Mouse (Mus musculus): ENCODE measurements around the gene Cox4i1. TPM values are rescaled to one million over a fixed set of nuclear protein-coding genes. Genes with fewer than 3 reads are reported as not detected.

Cox4i1 gene
- total RNA-seq, 2 experiments from 2014 or later, result 1,541 to 1,794 TPM

DNA sequence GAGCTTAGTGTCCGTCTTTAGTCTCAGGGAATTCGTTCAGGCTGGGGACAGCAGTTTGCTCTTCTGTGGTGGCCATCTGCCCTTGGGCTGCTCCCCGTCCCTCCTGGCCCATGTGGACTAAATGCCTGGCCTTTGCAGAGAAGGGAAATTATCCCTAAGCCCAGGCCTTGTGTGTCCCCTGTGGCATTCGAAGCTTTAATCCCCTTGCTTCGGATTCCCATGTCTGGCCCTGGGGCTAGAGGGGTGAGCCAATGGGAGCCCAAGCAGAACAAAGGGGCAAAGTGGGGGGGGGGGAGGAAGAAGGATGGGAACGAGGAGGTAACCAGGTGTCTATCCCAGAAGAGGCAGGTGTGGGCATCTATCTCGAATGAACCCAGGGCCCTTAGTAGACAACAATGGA, 20.5 kb upstream of the Cox4i1 start, which contains the start of gene 1190005I06Rik:
TSS of gene 1190005I06Rik (minus strand) at position 101 of the 400 bp plus-strand sequence.
- DNase-seq, result no peak
- intact Hi-C loops (cut with DNase I; ENCODE audit: low total_unique reads), result no loop called here

DNA sequence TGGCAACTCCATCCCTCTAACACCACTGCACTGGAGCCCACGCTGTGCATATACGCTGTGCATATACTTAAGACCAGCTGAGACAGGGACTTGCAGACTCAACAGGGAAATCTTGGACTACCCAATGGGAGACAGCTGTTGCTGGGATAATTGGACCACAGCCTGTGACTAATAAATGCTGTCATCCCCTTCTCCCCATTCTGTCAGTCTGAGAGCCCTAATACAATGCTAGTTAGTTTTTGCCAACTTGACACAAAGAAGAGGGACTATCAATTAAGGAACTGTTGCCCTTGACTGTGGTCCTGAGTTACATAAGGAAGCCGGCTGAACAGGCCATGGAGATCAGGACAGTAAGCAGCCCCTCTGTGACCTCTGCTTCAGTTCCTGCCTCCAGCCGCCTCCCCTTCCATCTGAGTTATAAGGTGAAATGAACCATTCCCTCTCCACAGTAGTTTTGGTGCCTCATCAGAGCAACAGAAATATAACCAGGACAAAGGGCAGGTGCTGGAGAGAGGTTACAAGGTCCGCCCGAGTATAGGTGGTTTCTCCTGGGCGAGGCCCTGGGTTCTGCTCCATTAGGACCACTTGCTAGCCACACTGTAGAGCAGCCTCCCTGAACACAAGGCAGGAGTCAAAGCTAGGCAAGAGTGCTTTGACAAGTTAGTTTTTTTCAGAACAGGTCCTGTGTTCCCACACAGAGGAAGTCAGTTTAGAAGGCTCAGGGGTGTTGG, 11.5 kb upstream of the Cox4i1 start:
- intact Hi-C loops (cut with DNase I; ENCODE audit: low total_unique reads), result no loop called here
- no peak for DNase-seq

DNA sequence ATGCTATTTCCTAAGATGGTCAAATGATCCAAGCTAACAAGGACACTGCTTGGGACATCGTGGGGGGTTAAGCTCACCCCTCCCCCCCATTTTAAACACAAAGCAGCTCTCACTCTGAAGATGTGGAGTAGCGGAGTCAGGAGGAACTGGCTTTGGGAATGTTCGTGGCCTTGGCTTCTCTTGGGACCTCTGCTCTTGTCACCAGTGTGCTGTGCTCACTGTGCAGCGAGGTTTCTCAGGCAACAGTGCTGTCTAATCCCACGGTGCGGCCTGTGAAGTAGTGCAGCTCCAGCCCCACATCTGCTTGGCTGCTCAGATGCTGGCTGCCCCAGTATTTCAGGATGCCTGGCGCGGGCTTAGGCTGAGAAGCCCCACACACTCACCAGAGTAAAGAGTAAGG, 10.6 kb upstream of the Cox4i1 start:
- intact Hi-C loops (cut with DNase I; ENCODE audit: low total_unique reads), result no loop called here
- no peak for DNase-seq

DNA sequence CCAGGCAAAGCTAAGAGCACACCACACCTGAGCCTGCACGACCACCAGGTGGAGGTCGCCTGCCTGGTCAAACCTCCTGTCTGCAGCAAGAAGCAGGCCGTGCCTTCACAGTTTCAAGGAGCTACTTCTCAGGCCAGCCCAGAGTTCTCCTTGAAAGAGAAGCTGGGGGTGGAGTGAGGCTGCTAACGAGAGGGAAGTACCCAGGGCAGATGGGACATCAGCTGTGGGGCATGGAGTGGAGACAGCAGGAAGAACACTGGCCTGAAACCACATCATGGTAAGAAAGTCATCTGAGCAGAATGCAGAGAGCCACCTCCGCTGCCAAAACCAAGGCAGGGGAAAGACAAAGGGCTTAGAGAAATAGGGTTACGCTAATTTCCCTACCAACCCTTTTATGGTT, 3.5 kb upstream of the Cox4i1 start:
- DNase-seq, result no peak

DNA sequence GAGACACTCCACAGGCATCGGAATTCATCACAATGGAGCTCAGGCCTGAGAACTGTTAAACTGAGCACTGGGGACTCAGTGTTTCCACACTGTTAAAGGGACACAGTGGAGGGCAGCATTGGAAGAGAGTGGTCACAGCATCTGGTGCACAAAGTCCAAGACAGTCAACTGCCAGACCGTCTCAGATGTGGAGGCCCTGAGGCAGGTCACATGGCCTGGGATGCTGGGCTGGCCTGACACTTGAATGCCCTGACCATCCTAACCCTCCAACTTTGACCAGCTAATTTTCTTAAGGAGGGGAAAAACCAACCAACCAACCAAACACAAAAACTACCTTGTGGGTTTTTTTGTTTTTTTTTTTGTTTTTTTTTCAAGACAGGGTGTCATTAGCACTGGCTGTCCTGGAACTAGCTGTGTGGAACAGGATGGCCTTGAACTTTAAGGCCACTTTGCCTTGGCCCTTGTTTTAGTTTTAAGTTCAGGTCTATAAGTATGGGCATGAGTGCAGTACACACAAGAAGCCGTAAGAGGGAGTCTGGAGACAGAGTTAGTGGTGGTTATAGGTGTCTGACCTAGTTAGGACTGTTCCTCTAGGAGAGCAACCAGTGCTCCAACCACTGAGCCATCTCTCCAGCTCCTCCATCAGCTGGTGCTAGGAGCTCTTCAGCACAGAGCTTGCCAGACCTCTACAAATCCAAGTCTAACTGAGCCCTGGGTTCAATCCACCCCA, 2.1 kb upstream of the Cox4i1 start:
- intact Hi-C loops (cut with DNase I; ENCODE audit: low total_unique reads), result no loop called here
- DNase-seq, result no peak

More for the DNA sequence above, 3.5 kb upstream of the Cox4i1 start:
- intact Hi-C loops (cut with DNase I; ENCODE audit: low total_unique reads), result no loop called here

DNA sequence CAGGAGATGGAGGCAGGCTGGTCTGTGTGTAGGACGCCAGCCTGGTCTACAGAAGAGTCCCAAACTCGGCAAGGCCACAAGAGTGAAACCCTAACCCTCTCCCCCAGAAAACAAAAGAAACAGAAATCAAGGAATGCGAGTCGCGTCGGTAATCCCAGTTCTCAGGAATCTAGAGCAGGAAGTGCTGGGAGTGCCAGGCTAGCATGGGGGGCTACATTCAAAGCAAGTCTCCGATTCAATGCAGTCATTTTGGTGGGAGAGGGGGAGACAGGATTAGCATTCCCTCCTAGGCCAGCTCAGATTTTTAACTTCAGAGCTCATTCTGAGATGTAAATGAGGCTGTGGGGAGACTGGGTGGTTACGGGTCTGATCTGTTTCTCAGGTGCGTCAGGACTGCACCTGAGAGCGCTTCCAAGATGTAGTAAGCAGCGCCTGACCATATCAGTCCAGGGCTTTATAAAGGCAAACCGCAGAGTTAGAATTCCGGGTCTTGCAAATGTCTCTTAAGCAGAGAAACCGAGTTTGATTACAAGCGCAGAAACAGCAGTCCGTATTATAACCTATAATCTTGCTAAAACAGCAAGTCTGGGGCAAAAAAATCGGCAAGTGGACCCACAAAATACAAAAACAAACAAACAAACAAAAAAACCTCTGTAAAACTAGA, 1.1 kb upstream of the Cox4i1 start:
- intact Hi-C loops (cut with DNase I; ENCODE audit: low total_unique reads), result no loop called here
- DNase-seq, result no peak

DNA sequence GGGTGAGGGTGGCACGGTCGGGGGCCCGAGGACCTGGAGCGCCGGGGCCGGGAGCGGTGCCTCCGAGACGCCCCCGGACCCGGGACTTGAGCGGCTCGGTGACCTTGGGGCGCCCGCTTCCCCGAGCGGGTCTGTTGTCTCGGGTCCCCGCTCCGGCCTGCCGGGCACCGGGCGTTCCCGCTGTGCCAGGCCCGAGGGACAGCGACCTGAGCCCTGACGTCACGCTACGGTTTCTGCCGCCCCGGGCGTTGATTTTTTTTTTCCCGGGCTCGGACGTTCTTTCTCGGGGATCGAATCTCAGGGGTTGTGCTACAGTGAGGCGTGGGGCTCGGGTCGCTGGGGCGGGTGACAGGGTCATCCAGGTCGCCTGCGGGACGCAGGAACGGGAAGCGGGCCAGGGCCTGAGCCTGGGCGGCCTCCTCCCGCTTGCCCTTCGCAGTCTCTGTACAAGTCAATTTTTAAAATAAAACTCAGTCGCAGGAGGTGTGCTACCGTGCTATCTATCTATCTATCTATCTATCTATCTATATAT, 418 bp downstream of the Cox4i1 start, which contains the start of gene Emc8:
TSS of gene Emc8 (minus strand) at position 200 of the 532 bp plus-strand sequence.
- peak; percentile 39 for DNase-seq

DNA sequence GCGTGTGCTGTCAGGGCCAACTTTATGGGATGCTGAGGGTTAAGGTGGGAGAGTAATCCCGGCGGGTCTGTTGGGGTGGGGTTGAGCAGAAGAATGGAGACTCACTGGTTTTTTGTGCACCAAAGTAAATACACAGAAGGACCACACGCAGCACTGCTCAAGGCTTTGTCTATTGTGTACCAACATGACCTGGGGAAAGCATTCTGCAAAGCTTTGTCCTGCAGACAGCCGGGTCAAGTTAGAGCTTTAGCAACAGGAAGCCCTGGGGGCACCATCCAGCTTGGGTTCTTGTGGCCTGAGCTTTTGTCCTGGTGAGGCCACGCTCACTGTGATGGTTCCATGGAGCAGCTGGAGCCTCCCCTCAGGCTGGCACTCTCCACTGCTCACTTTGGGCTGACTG, 3.8 kb downstream of the Cox4i1 start:
- DNase-seq, result no peak

More for the DNA sequence above, 418 bp downstream of the Cox4i1 start, which contains the start of gene Emc8:
- intact Hi-C loops (cut with DNase I; ENCODE audit: low total_unique reads), result no loop called here

DNA sequence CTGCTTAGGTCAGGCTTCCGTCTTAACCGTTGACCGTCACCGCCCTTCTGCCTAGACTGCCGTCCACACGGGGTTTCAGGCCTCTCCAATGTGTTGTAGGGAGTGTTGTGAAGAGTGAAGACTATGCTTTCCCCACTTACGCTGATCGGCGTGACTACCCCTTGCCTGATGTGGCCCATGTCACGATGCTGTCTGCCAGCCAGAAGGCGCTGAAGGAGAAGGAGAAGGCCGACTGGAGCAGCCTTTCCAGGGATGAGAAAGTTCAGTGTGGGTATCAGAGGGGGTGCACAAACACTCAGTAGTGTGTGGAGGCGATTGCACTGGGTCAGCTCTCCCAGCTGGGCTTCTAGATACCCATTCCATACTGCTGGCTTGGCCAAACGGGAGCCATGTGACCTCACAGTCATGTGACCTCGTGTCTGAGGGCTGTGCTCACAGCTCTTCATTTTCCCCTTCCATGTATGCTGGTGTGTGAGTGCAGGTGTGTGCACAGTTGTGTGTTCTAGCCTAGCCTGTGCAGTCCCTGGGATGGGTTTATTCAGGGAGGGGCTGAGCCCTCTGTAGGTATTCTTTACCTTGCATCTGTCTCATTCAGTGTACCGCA, 4.7 kb downstream of the Cox4i1 start:
- DNase-seq, result no peak
- intact Hi-C loops (cut with DNase I; ENCODE audit: low total_unique reads), result loop anchor here (10.0 kb wide), 1 partner anchor 422 kb away; no protein-coding TSS in a partner anchor

More for the DNA sequence above, 3.8 kb downstream of the Cox4i1 start:
- intact Hi-C loops (cut with DNase I; ENCODE audit: low total_unique reads), result loop anchor here (10.0 kb wide), 1 partner anchor 423 kb away; no protein-coding TSS in a partner anchor

DNA sequence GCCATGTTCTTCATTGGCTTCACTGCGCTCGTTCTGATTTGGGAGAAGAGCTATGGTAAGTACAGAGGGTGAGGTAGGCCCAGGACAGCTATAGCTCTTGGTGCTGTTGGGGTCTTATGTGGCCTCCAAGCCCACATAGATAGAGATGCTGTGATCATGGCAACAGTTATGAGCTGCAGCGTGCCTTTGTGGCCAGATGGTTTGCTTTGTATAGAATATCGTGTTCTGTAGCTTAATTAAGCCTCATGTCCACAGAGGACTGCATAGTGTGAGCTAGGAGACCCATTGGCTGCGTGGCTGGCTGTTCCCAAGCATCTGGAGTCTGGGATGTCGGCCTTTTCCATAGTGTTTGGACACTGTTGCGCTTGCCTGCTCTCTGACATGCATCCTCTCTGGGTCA, 5.3 kb downstream of the Cox4i1 start:
- no peak for DNase-seq
- intact Hi-C loops (cut with DNase I; ENCODE audit: low total_unique reads), result loop anchor here (10.0 kb wide), 1 partner anchor 422 kb away; no protein-coding TSS in a partner anchor

DNA sequence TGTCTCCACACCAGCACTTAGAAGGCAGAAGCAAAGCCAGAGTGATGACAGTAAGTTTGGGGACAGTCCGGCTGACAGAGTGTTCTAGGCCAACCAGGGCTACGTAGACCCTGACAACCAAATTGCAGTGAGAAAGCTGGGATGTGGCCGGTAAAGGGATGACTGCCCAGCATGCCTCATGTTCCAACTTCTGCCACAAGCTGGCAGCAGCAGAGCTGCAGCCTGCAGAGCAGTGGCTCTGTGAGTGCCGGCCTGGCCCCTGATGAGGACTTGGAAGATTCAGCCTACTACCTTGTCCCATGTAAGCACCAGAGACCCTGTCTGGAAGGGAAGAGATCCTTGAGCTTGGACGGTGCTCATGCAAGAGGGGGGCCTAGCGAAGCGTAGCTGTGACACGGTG, 7.7 kb downstream of the Cox4i1 start:
- intact Hi-C loops (cut with DNase I; ENCODE audit: low total_unique reads), result loop anchor here (10.0 kb wide), 1 partner anchor 419 kb away; no protein-coding TSS in a partner anchor
- no peak for DNase-seq

DNA sequence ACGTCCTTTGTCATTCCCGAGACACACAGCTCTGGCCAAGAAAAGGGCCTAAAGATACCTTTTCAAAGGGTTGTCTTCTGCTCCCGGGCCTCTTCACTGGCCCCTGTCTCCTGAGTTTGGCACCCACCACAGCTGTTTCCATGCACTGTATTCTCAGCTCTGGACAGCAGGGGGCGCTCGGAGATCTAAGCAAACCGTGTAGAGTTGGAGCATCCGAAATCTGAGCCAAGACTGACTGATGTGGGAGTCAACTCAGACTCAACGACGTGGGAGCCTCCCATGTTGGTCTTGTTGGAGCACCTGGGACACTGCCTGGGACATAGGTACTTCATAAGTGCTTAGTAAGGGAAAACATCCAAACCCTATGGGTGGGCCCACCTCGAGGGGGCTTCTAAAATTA, 10.4 kb downstream of the Cox4i1 start:
- intact Hi-C loops (cut with DNase I; ENCODE audit: low total_unique reads), result loop anchor here (10.0 kb wide), 1 partner anchor 416 kb away; no protein-coding TSS in a partner anchor
- peak; percentile 86 for DNase-seq

DNA sequence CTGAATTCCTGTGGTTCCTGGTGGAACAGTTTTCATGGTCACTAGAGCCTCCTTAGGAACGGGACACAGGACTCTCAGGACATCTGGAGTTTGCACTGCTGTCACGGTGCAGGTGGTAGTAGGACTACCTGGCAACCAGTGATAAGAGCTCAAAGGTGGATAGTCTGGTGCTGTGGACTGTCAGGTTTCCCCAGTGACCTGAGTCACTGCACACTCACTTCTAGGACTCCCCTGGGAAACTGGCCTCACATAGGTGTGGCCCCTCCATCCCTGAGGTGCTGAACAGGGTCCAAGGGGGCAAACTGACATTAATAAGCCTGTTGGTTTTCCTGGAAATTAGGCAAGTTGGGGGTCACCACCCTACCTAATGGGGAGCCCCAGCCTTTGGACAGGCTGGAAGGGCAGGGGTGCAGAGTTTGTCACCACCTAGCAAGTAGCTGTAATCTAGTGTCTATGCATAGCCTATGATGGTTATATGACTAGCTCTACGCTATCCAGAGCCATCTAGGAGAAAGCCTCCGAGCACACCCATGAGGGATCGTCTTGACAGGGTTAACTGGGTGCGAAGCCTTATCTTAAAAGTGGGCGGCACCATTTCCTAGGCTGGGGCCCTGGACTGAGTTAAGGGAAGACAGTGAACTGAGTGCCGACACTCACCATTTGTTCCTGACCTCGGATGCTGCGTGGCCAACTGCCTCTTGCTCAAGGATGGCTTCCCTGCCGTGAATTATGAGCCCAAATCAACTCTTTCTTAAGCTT, 11.8 kb downstream of the Cox4i1 start:
- no peak for DNase-seq
- intact Hi-C loops (cut with DNase I; ENCODE audit: low total_unique reads), result loop anchor here (2.0 to 10.0 kb wide), 2 partner anchors 119 to 415 kb away; no protein-coding TSS in a partner anchor

DNA sequence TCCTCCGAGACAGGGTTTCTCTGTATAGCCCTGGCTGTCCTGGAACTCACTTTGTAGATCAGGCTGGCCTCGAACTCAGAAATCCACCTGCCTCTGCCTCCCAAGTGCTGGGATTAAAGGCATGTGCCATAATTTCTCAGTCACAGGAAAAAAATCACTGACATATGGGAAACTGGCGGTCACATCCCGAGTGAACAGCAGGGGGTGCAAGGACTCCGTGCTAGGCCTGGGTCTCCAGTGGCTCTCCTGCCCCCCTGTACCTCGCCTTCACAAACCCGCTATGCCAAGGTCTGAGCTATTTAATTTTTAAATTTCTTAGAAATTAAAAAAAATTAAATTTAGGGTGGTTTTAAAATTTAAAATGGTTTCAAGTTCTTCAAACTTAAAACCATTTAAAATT, 12.4 kb downstream of the Cox4i1 start:
- peak; percentile 48 for DNase-seq
- intact Hi-C loops (cut with DNase I; ENCODE audit: low total_unique reads), result loop anchor here (2.0 kb wide), 1 partner anchor 118 kb away; no protein-coding TSS in a partner anchor

DNA sequence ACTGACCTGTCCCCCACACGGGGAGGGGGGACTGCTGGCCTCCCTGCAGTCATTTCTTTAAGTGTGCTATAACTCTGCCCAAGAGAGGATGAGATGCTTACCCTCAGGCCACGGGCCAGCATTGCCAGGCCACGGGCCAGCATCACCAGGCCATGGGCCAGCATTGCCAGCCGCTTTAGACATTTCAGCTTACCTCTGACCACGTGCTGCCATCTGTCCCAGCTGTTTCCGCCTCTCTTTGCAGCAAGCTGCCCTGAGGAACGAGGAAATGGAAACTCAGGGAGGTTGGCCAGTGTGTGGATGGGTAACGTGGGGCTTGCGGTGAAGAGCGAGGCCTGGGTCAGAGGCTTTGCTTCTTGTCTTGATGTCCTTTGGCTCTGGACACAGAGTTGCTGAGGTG, 13.1 kb downstream of the Cox4i1 start:
- intact Hi-C loops (cut with DNase I; ENCODE audit: low total_unique reads), result loop anchor here (2.0 kb wide), 1 partner anchor 118 kb away; no protein-coding TSS in a partner anchor

DNA sequence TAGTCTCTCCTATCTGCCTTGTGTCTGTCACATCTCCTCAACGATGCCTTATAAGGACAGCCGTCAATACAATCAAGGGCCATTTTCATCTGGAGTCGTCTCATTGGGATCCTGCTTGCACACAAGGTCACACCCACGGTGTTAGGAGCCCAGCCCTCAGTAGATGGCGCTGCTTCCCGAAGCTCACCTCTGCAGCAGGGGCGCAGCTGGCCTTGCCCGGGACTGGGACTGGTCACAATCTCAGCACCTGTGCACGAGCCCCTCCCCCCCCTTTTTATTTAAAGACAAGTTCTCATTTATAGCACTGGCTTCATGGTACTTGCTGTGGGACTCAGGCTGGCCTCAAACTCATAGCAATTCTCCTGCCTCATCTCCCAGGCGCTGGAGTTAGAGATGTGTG, 15.6 kb downstream of the Cox4i1 start:
- DNase-seq, result peak; percentile 78
- intact Hi-C loops (cut with DNase I; ENCODE audit: low total_unique reads), result loop anchor here (2.0 kb wide), 1 partner anchor 51 kb away; no protein-coding TSS in a partner anchor

More for the DNA sequence above, 13.1 kb downstream of the Cox4i1 start:
- peak; percentile 40 for DNase-seq

DNA sequence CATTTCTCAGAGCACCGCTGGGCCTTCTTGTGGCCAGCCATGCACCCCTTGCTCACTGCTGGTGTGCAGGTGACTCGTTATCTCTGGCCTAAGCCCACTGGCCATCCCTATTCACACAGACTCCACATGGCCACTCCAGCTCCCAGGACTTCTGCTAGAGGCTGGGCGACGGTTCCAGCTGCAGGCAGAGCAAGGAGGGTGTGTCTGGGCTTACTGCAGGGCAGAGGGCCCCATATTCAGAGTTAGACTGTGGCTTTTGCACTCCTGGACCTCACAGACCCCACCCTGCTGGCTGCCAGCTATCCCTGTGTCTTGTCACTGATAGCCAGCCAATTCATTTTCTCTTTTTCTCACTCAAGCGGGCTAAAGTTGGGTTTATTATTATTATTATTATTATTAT, 16.1 kb downstream of the Cox4i1 start:
- no peak for DNase-seq
- intact Hi-C loops (cut with DNase I; ENCODE audit: low total_unique reads), result loop anchor here (2.0 kb wide), 1 partner anchor 51 kb away; no protein-coding TSS in a partner anchor

DNA sequence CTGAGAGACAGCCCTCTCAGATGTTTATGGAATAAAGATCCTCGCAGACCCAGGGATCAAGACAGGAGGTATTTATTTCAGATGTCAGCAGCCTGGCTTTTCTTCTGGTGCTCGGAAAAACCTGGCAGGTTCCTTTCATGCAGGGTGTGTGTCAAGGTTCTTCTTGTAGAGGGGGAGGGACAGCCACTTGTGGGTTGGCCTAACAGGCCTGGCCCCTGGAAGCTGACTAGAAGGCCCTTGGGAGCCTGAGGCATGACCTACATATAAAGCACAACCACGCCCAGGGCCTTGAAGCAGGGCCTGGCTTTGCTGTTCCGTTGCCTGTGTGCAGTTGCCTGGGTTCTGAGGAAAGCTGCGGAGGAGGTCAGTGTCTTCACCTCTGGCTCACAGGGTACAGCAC, 17.1 kb downstream of the Cox4i1 start:
- intact Hi-C loops (cut with DNase I; ENCODE audit: low total_unique reads), result loop anchor here (2.0 kb wide), 1 partner anchor 50 kb away; no protein-coding TSS in a partner anchor
- peak; percentile 75 for DNase-seq
